Mouse (Mus musculus): Measurements from ENCODE around the gene Sccpdh. TPM values are rescaled to one million over a fixed set of nuclear protein-coding genes. Genes with fewer than 3 reads are reported as not detected.

Sccpdh gene
- polyA plus RNA-seq, 1 experiment from 2014 or later: 87.5 TPM

Other genes with a start within 250 kb of the Sccpdh start
- gene Smyd3, start 150.2 kb upstream of the Sccpdh start, polyA plus RNA-seq (2015; fragmentation: Nextera tagmentation; extraction: Ambion mirVana): 13.5 and 13.7 TPM in 2 replicates
- gene Tfb2m, start 121.9 kb upstream of the Sccpdh start, polyA plus RNA-seq (2015; fragmentation: Nextera tagmentation; extraction: Ambion mirVana): 32.4 and 32.6 TPM in 2 replicates
- 23.0 and 24.4 TPM in 2 replicates for gene Cnst, start 121.8 kb upstream of the Sccpdh start, polyA plus RNA-seq (2015; fragmentation: Nextera tagmentation; extraction: Ambion mirVana)
- not detected in 2 replicates for gene Kif28, start 77.1 kb downstream of the Sccpdh start, polyA plus RNA-seq (2015; fragmentation: Nextera tagmentation; extraction: Ambion mirVana)
- gene Gm10518, start 135.2 kb downstream of the Sccpdh start, polyA plus RNA-seq (2015; fragmentation: Nextera tagmentation; extraction: Ambion mirVana): not detected in 2 replicates
- gene Ahctf1, start 135.5 kb downstream of the Sccpdh start, polyA plus RNA-seq (2015; fragmentation: Nextera tagmentation; extraction: Ambion mirVana): 24.0 TPM in 2 replicates